Mouse (Mus musculus) C2C12 (cell line): ENCODE results near the gene Hltf. TPM values are rescaled to one million over a fixed set of nuclear protein-coding genes. Genes with fewer than 3 reads are reported as not detected.
"Not testable (repeated sequence)": the region's sequence is repeated elsewhere in the genome, so short reads cannot be mapped to it uniquely, and the experiment has no call there.

Source experiments
- H3K27me3 ChIP-seq: one replicate; pipeline ENCODE4 v1.6.1; 2011; ENCODE audit not compliant: control insufficient read depth, insufficient read depth, insufficient read length
- H3K36me3 ChIP-seq: one replicate; pipeline ENCODE4 v1.6.1; 2011; ENCODE audit not compliant: control insufficient read depth, insufficient read depth
- H3K4me3 ChIP-seq: one replicate; pipeline ENCODE4 v1.5.1; 2011; ENCODE audit warnings: mild to moderate bottlenecking, control low read depth; ENCODE audit not compliant: poor library complexity, insufficient read depth, severe bottlenecking
- H3K79me2 ChIP-seq: one replicate; pipeline ENCODE4 v1.6.1; 2011; ENCODE audit not compliant: control insufficient read depth, insufficient read depth
- H3K79me3 ChIP-seq: one replicate; pipeline ENCODE4 v1.6.1; 2011; ENCODE audit warnings: low read depth, control low read depth
- H3ac ChIP-seq: one replicate; pipeline ENCODE3; 2011; ENCODE audit warnings: low read depth; ENCODE audit not compliant: control insufficient read depth, insufficient read length
- CEBPB ChIP-seq: IDR thresholded peaks from one replicate; pipeline ENCODE4 v1.6.1; 2011; ENCODE audit warnings: low read depth, mild to moderate bottlenecking, control low read depth, moderate library complexity
- CTCF ChIP-seq: IDR thresholded peaks from one replicate; pipeline ENCODE4 v1.5.1; 2011; ENCODE audit not compliant: control insufficient read depth, insufficient read depth, insufficient read length
- FOSL1 ChIP-seq: IDR thresholded peaks from one replicate; pipeline ENCODE4 v1.8.0; 2011; ENCODE audit warnings: mild to moderate bottlenecking, low read length; ENCODE audit not compliant: poor library complexity, insufficient read depth, severe bottlenecking
- MAX ChIP-seq: IDR thresholded peaks from one replicate; pipeline ENCODE4 v1.6.1; 2011; ENCODE audit warnings: mild to moderate bottlenecking, control low read depth
- MYOD1 ChIP-seq: IDR thresholded peaks from one replicate; pipeline ENCODE4 v1.6.1; 2011; ENCODE audit warnings: low read depth; ENCODE audit not compliant: control insufficient read depth, insufficient read length
- MYOG ChIP-seq: IDR thresholded peaks from one replicate; pipeline ENCODE4 v1.6.1; 2011; ENCODE audit not compliant: control insufficient read depth, insufficient read length; ENCODE audit errors: extremely low read depth
- USF1 ChIP-seq: IDR thresholded peaks from one replicate; pipeline ENCODE4 v1.6.1; 2011; ENCODE audit warnings: low read depth, mild to moderate bottlenecking, control low read depth, moderate library complexity
- polyA plus RNA-seq: library from polyadenylated mRNA; unstranded; fragments of >200 nt; fragmentation: generic; extraction: Trizol; gene quantifications from one replicate; pipeline ENCODE4 v1.2.1, GENCODE M21; 2012; ENCODE audit warnings: missing spikeins

The Hltf gene
- polyA plus RNA-seq, 1 experiment, result 1.9 TPM

- Histone ChIP-seq H3ac (peak overlapping the region; percentile 51), H3K79me3 (peaks cover 17% of the 10 kb centered on the region), H3K79me2 (peaks cover 22% of the 10 kb centered on the region), H3K27me3 (no peaks in the 10 kb centered on the region), H3K36me3 (peaks cover 16% of the 10 kb centered on the region), H3K4me3 (peak overlapping the region; percentile 50)
- TF ChIP-seq MAX, result no peak
- no peak for TF ChIP-seq MYOD1
- TF ChIP-seq CEBPB, result no peak
- TF ChIP-seq MYOG, result no peak
- TF ChIP-seq FOSL1, result no peak
- no peak for TF ChIP-seq USF1
- TF ChIP-seq CTCF, result no peak
These were observed 23.6 kb upstream of the Hltf start for GRCm38 (mm10) chr3:20033761-20034718.

- Histone ChIP-seq H3K79me2 (peaks cover 22% of the 10 kb centered on the region), H3K79me3 (peaks cover 17% of the 10 kb centered on the region), H3ac (peak within 1 kb of the TSS; percentile 71), H3K27me3 (no peaks in the 10 kb centered on the region), H3K4me3 (peak within 1 kb of the TSS; percentile 50), H3K36me3 (peaks cover 8% of the 10 kb centered on the region)
- TF ChIP-seq CTCF (no peak), FOSL1 (no peak), MAX (peak; percentile 38), USF1 (peak; percentile 98), MYOG (no peak), CEBPB (no peak), MYOD1 (no peak)
These were observed 22.7 kb upstream of the Hltf start, which contains the start of gene Hps3 for GRCm38 (mm10) chr3:20034719-20035404. Gene Hps3, minus strand, starts transcription at chr3:20035315.

GRCm38 (mm10) chr3:20036069-20036468 is 21.5 kb upstream of the Hltf start:
- H3K79me3 ChIP-seq, result peaks cover 15% of the 10 kb centered on the region
- TF ChIP-seq CEBPB, result no peak
- no peak for TF ChIP-seq MYOG
- TF ChIP-seq MYOD1, result no peak
- TF ChIP-seq USF1, result no peak
- no peak for TF ChIP-seq MAX
- TF ChIP-seq CTCF, result no peak
- no peak for TF ChIP-seq FOSL1
- no peak overlapping the region for H3K4me3 ChIP-seq
- peaks cover 22% of the 10 kb centered on the region for H3K79me2 ChIP-seq
- H3K36me3 ChIP-seq, result no peaks in the 10 kb centered on the region
- no peak overlapping the region for H3ac ChIP-seq
- H3K27me3 ChIP-seq, result no peaks in the 10 kb centered on the region

DNA sequence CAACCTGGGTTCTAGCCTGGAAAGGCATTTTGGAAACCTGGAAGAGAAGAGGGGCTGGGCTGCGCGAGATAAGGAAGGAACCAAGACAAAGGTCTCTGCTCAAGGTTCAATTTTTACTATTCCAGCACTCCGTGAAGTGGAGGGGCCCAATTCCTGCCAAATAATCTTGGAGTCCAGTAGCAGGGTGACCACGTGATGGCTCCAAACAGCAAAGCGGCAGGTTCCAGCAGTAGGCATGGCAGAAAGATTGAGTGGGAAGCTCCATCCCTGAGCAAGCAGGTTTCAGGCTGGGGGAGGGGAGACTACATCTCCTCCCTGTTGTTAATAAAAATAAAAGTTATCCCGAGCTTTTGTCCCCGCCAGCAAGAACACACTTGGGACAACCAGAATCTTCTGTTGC is 16.1 kb upstream of the Hltf start:
- H3K4me3 ChIP-seq, H3K79me2 ChIP-seq, H3K79me3 ChIP-seq, H3ac ChIP-seq, H3K36me3 ChIP-seq, H3K27me3 ChIP-seq: not testable (repeated sequence)

GRCm38 (mm10) chr3:20044736-20045135 is 12.9 kb upstream of the Hltf start:
- not testable (repeated sequence) for H3K36me3 ChIP-seq, H3K4me3 ChIP-seq, H3K27me3 ChIP-seq

GRCm38 (mm10) chr3:20058197-20058541 is 558 bp downstream of the Hltf start:
- Histone ChIP-seq H3K27me3 (no peaks in the 10 kb centered on the region), H3K79me2 (peaks cover 8% of the 10 kb centered on the region), H3K79me3 (peaks cover 2% of the 10 kb centered on the region), H3K36me3 (peaks cover 3% of the 10 kb centered on the region), H3ac (peak overlapping the region; percentile 92), H3K4me3 (peak overlapping the region; percentile 72)
- TF ChIP-seq MAX, result no peak
- no peak for TF ChIP-seq CEBPB

More at GRCm38 (mm10) chr3:20044736-20045135, 12.9 kb upstream of the Hltf start:
- H3K79me3 ChIP-seq, H3K79me2 ChIP-seq, H3ac ChIP-seq: not testable (repeated sequence)
